ENCODE assay signal across 8 mouse cellular contexts in the genomic region with DNA sequence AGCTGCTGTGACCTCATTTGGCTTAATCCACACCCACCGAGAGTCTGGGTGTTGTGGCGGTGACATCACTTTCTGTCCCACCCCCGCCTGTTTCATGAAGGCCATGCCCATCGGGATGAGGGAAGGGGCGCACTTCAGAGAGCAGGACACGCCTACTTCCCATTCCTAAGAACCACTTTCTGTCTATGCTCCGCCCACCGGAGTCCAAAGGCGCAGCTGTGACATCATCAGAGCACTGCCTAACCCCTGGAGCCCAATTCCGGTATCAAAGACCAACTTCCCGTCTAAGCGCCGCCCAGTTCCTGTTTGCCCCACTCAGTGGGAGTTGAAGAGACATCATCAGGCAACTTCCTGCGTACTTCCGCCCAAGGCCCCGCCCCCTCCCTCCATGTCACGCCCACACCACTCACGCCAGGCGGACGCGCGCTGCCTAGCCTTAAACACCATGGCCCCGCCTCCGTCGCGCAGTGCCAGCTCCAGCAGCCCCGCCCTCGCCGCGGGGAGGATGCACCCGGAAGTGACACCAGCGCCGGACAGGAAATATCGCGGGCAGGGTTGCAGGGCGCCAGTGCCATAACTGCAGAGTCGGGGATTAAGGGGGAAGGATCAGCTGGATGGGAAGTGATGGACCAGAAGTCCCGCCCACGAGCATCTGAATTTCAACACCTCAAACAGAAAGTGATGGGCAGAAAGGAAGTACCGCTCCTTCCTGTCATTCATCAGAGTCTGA. TPM values are rescaled to one million over a fixed set of nuclear protein-coding genes. Genes with fewer than 3 reads are reported as not detected.
DNase-seq lines count a peak whose midpoint lies in the region; ATAC-seq and TF ChIP-seq lines count a peak whose summit lies in the region.

No protein-coding gene starts in this region.

- H3K9me3 ChIP-seq in kidney, embryonic 14.5 days (ENCODE audit: control insufficient read depth, low read length) = peaks cover 42% of the 10 kb centered on the region

- peak overlapping the region; percentile 95 for H3K27ac ChIP-seq in kidney, embryonic 14.5 days (ENCODE audit: low read depth, low read length)
- H3K27ac ChIP-seq in liver, adult 2 months (replicated peaks; ENCODE audit: insufficient read depth, low read depth, low read length) = peak overlapping the region; percentile 64
- H3K27ac ChIP-seq in testis, adult 2 months (ENCODE audit: control insufficient read depth, insufficient read depth, low read depth, low read length) = peak overlapping the region; percentile 97

- no peak for TF ChIP-seq POLR2A in liver, adult 2 months (IDR thresholded peaks at IDR 0.05; ENCODE audit: extremely low read depth, insufficient read depth, low read length)
- TF ChIP-seq POLR2A in testis, adult 2 months (IDR thresholded peaks at IDR 0.05; ENCODE audit: control insufficient read depth, low read depth, low read length) = no peak

- H3K27me3 ChIP-seq in kidney, embryonic 14.5 days (ENCODE audit: control insufficient read depth, insufficient read depth, low read length) = no peaks in the 10 kb centered on the region
- 0 out of 2 replicates have a peak, but pooled peaks cover 2% of the 10 kb centered on the region for H3K27me3 ChIP-seq in liver, adult 2 months (ENCODE audit: control insufficient read depth, insufficient read depth, low read length)
- no peaks in the 10 kb centered on the region for H3K27me3 ChIP-seq in testis, adult 2 months (ENCODE audit: control insufficient read depth, insufficient read depth, low read length)

- ATAC-seq in kidney, embryonic 14.5 days (ENCODE audit: low FRiP score, low TSS enrichment) = peak; percentile 70
- peak; percentile 62 for ATAC-seq in frontal cortex, adult (ENCODE audit: low TSS enrichment)

- H3K4me2 ChIP-seq in kidney, embryonic 14.5 days (replicated peaks; ENCODE audit: low read depth, low read length) = peak overlapping the region; percentile 26

- no peak overlapping the region for H3K9ac ChIP-seq in kidney, embryonic 14.5 days (ENCODE audit: low read depth, low read length)
- 0 out of 2 replicates have a peak overlapping the region, but pooled peaks have one; percentile 7 for H3K9ac ChIP-seq in liver, adult 2 months (ENCODE audit: low read depth, low read length)

- TF ChIP-seq CTCF in liver, adult 2 months (IDR thresholded peaks at IDR 0.05; ENCODE audit: low read depth, low read length) = no peak
- TF ChIP-seq CTCF in testis, adult 2 months (IDR thresholded peaks at IDR 0.05; ENCODE audit: control insufficient read depth, insufficient read depth, insufficient replicate concordance, low read depth, low read length) = no peak

- DNase-seq in kidney, adult 8-10 months = no peak
- peak; percentile 97 for DNase-seq in cerebellum, adult 8-10 months
- peak; percentile 97 for DNase-seq in induced T-regulatory cell, adult 2 months (ENCODE audit: low read depth)
- no peak for DNase-seq in liver, adult 2 months (ENCODE audit: extremely low read depth, low read depth, low spot score)
- DNase-seq in neural tube, embryonic 10.5 days (ENCODE audit: extremely low spot score, low spot score) = peak; percentile 83

- no peaks in the 10 kb centered on the region; the same call in 1 of the 2 replicates for H3K36me3 ChIP-seq in kidney, embryonic 14.5 days (ENCODE audit: control insufficient read depth, insufficient read depth, low read length)
- no peaks in the 10 kb centered on the region for H3K36me3 ChIP-seq in liver, adult 2 months (ENCODE audit: control insufficient read depth, insufficient read depth, low read length)
- H3K36me3 ChIP-seq in testis, adult 2 months (ENCODE audit: control insufficient read depth, insufficient read depth, low read length) = no peaks in the 10 kb centered on the region

- H3K4me3 ChIP-seq in kidney, embryonic 14.5 days (ENCODE audit: low read length) = peak overlapping the region; percentile 62
- H3K4me3 ChIP-seq in liver, adult 2 months (ENCODE audit: insufficient read depth, low read depth, low read length) = peak overlapping the region; percentile 62
- peak overlapping the region; percentile 92 for H3K4me3 ChIP-seq in testis, adult 2 months (ENCODE audit: control insufficient read depth, low read depth, low read length)

- H3K79me2 ChIP-seq in liver, adult 2 months (ENCODE audit: control insufficient read depth, insufficient read depth, low read length) = no peaks in the 10 kb centered on the region

- H3K4me1 ChIP-seq in kidney, embryonic 14.5 days (ENCODE audit: control insufficient read depth, insufficient read depth, low read length) = no peaks in the 10 kb centered on the region
- H3K4me1 ChIP-seq in liver, adult 2 months (ENCODE audit: control insufficient read depth, insufficient read depth, low read length) = no peaks in the 10 kb centered on the region
- peaks cover 23% of the 10 kb centered on the region for H3K4me1 ChIP-seq in testis, adult 2 months (ENCODE audit: control insufficient read depth, insufficient read depth, low read length)

- WGBS in kidney, embryonic 14.5 days = 12% methylated on average over 40 of the region's 40 CpGs
- 6% methylated on average over 40 of the region's 40 CpGs for WGBS in liver, adult 2 months

RNA-seq across cellular contexts. Expression of gene Crlf2, which starts 2.0 kb away (rescaled TPM):
- 11.0 and 11.4 TPM in 2 replicates for polyA plus RNA-seq in kidney, embryonic 14.5 days (2014; fragmentation: Nextera tagmentation; extraction: Ambion mirVana)
- total RNA-seq in liver, adult 2 months (2014; rRNA removed) = 3.2 and 5.6 TPM in 2 replicates
- polyA plus RNA-seq in liver, adult 2 months (2012; rRNA removed) = 6.3 and 10.7 TPM in 2 replicates
- 24.0 and 26.3 TPM in 2 replicates for polyA plus RNA-seq in testis, adult 2 months (2012; rRNA removed)

Comparison
In these comparisons a context has a peak if more than half of its experiments do, and no peak if none do; other contexts are left out.
1. DNase-seq: peak in cerebellum, adult 8-10 months (single experiment), induced T-regulatory cell, adult 2 months (single experiment) and neural tube, embryonic 10.5 days (single experiment); none in kidney, adult 8-10 months (0 of 2) and liver, adult 2 months (single experiment).
2. Peak in every context shown above with its lines, with median percentiles within 50 percentile points of each other: H3K27ac ChIP-seq and H3K4me3 ChIP-seq.